Mouse (Mus musculus) Muller cell, postnatal 12 days (primary cell): Measurements from ENCODE around the gene Tcte2.

Experiments
- DNase-seq: peaks from one replicate; pipeline ENCODE4 v3.0.0-alpha.2; 2015; ENCODE audit errors: inconsistent ontology term

The Tcte2 gene

DNA sequence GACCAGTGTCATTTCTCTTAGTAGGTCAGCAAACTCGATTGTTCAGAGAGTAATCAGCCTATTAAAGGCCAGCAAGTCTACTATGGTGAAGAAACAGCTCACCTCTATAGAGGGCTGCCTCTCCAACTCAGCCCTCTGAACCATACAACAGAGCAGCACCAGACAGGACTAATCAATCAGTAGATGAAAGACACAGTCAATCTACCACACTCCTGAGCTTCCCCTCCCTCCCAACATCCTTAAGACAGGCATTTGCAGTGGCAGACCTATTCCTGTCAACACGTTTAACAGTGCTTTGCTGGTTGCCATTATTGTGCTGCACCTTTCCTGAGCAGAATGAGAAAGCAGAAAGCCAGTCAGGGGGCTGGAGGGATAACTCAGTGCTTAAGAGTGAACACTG, 16.3 kb downstream of the Tcte2 start:
- no peak for DNase-seq

GRCm38 (mm10) chr17:13744824-13745223, 16.8 kb downstream of the Tcte2 start:
- peak; percentile 44 for DNase-seq

- DNase-seq, result no peak
Observed at GRCm38 (mm10) chr17:13744219-13744618, 17.4 kb downstream of the Tcte2 start.

- peak; percentile 24 for DNase-seq
Observed at GRCm38 (mm10) chr17:13743709-13744079, 17.9 kb downstream of the Tcte2 start.

GRCm38 (mm10) chr17:13742941-13743708, 18.5 kb downstream of the Tcte2 start:
- no peak for DNase-seq

- DNase-seq, result no peak
Observed at GRCm38 (mm10) chr17:13742334-13742733, 19.3 kb downstream of the Tcte2 start.

- no peak for DNase-seq
Observed at GRCm38 (mm10) chr17:13741611-13742010, 20.0 kb downstream of the Tcte2 start.

DNA sequence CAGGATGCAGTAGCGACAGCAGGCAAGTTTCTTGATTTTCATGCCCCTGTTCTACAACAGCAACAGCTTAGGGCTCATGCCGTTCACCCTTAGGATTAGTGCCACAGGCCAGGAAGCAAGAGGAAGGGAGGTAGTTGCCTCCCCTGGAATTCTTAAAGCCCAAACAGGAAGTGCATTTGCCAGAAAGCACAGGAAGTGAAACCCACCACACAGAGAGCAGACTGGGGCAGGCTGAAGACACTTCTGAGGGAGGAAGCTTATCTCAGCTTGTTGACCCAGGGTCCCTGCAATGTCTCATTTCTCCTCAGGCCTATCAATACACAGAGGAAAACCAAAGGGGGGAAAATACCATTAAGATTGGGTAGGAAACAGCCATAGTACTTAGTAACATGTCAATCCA, 20.8 kb downstream of the Tcte2 start:
- DNase-seq, result no peak

GRCm38 (mm10) chr17:13739981-13740380, 21.6 kb downstream of the Tcte2 start:
- DNase-seq, result no peak

GRCm38 (mm10) chr17:13738916-13739315, 22.7 kb downstream of the Tcte2 start:
- DNase-seq, result no peak

- peak; percentile 42 for DNase-seq
Observed at GRCm38 (mm10) chr17:13738121-13738776, 23.4 kb downstream of the Tcte2 start.

- peak; percentile 67 for DNase-seq
Observed at GRCm38 (mm10) chr17:13737336-13737735, 24.3 kb downstream of the Tcte2 start.

DNA sequence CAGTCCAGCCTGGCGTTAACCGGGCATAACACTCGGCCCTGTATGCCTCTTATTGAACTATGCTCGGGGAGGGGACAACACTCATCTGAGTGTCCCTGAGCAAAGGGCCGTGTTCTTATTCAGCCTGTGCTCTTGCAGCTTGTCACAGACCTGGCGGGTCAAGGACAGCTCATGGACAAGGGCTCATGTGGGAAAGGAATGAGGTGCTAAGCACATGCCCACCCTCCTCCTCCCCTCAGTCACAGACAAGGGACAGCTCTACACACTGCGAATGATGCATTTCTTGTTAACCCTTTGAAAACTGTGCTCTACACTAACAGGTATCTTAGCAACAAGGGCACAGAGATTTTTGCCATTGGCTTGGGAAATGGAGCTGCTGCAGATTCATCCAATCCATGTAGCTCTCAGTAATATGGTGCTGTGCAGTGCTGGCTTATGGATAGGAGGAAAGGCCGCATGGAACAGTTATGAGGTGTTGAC, 25.8 kb downstream of the Tcte2 start:
- no peak for DNase-seq

DNA sequence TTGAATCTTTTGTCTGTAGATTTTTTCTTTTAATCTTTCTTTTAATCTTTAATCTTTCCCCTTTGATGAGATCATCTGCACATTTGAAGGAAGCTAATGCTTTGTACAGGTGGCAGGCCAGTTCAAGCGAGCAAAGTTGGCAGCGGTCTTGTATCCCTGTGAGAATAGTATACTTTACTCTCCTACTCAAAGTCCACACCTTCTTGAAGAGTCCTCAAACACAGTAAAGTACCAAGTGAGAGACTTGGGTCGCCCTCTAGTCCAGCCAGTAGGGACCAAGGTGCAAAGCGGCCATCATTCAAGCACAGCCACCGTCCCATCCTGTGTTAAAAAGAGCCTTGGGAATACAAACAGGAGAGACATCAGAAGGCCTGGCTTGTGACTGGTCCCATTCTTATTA, 26.6 kb downstream of the Tcte2 start:
- no peak for DNase-seq

- no peak for DNase-seq
Observed at GRCm38 (mm10) chr17:13733971-13734370, 27.7 kb downstream of the Tcte2 start.

GRCm38 (mm10) chr17:13732685-13733084, 28.9 kb downstream of the Tcte2 start:
- peak; percentile 39 for DNase-seq

DNA sequence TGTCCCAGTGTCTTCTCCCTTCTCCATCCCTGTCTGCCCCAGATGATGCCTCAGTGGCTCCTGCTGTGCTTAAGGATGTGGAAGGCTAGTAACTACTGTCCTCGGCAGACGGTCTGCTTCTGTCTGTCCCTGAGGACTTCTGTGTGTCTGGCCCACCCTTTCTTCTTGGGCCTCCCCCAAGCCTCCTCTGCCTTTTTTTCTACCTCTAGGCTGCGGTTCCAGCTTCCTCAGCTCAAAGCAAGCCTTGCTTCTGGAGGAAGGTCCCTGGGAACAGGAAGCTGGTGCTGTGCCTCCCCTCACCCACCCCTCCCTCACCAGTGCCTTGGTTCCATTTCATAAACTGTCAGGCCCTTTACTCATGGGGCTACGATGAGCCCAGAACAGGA, 29.9 kb downstream of the Tcte2 start:
- no peak for DNase-seq

- DNase-seq, result no peak
Observed at GRCm38 (mm10) chr17:13730980-13731726, 30.5 kb downstream of the Tcte2 start.

GRCm38 (mm10) chr17:13726832-13727355, 34.7 kb downstream of the Tcte2 start:
- no peak for DNase-seq

GRCm38 (mm10) chr17:13725004-13725550, 36.5 kb downstream of the Tcte2 start:
- no peak for DNase-seq

DNA sequence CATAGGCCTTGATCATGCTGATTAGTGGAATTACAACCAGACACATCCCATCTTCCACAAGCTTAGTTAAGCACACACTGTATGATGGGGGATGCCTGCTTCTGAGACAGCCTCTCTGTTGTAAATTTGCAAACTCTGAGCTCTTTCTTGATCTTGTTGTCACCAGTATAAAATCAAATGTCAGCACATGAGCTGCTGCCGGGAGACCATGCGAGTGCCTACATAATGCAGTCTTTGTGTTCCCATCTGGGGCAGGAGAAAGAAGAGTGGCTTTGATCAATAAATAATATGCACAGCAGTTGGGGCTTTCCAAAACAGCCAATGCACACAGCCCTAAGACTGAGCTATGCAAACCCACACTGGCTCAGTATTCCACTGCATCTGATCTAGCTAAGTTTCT, 39.2 kb downstream of the Tcte2 start:
- no peak for DNase-seq

- no peak for DNase-seq
Observed at GRCm38 (mm10) chr17:13721372-13721771, 40.3 kb downstream of the Tcte2 start.
